Mouse (Mus musculus) megakaryocyte-erythroid progenitor cell, adult 5 weeks (primary cell): ENCODE data around the gene Nim1k. TPM values are rescaled to one million over a fixed set of nuclear protein-coding genes. Genes with fewer than 3 reads are reported as not detected.

Experiments
- polyA plus RNA-seq: library from polyadenylated mRNA; stranded (reverse); fragments of >175 nt; gene quantifications from 2 replicates; pipeline ENCODE4 v1.2.3, GENCODE M21; 2012

Nim1k gene
- 0.28 and 0.31 TPM in 2 replicates for polyA plus RNA-seq

GRCm38 (mm10) chr13:119755681-119756471, at the start of gene Nim1k:
TSS of gene Nim1k (minus strand) at chr13:119755882.

GRCm38 (mm10) chr13:119790761-119791579, 35.3 kb upstream of the Nim1k start, which contains the start of gene Zfp131:
TSS of gene Zfp131 (minus strand) at chr13:119790889.

GRCm38 (mm10) chr13:119690039-119690728, 65.5 kb downstream of the Nim1k start, which contains the start of gene Hmgcs1:
TSS of gene Hmgcs1 (plus strand) at chr13:119690379.

Other genes with a start within 250 kb of the Nim1k start
- gene Ccl28, start 132.1 kb downstream of the Nim1k start, polyA plus RNA-seq: 0.03 TPM in 1 of 2 replicates, not detected in the other
- 2.3 and 3.1 TPM in 2 replicates for gene Hmgcs1, start 65.5 kb downstream of the Nim1k start, polyA plus RNA-seq
- gene Zfp131, start 35.0 kb upstream of the Nim1k start, polyA plus RNA-seq: 38.2 and 43.5 TPM in 2 replicates
- not detected in 2 replicates for gene AF067063, start 74.3 kb upstream of the Nim1k start, polyA plus RNA-seq
- not detected in 2 replicates for gene D13Ertd608e, start 80.1 kb upstream of the Nim1k start, polyA plus RNA-seq
- gene Tcstv1, start 138.9 kb upstream of the Nim1k start, polyA plus RNA-seq: not detected in 2 replicates
- not detected in 2 replicates for gene Gm21761, start 173.4 kb upstream of the Nim1k start, polyA plus RNA-seq
- not detected in 2 replicates for gene B020031M17Rik, start 194.9 kb upstream of the Nim1k start, polyA plus RNA-seq